Mouse (Mus musculus): ENCODE results near the gene Grk1. TPM values are rescaled to one million over a fixed set of nuclear protein-coding genes. Genes with fewer than 3 reads are reported as not detected.

Grk1 gene
- polyA plus RNA-seq, 1 experiment from 2014 or later: not detected

Other genes starting within 250 kb of the Grk1 start
- gene Lamp1, start 245.9 kb upstream of the Grk1 start, polyA plus RNA-seq (2015; fragmentation: Nextera tagmentation; extraction: Ambion mirVana): 318 and 342 TPM in 2 replicates
- gene Grtp1, start 204.5 kb upstream of the Grk1 start, polyA plus RNA-seq (2015; fragmentation: Nextera tagmentation; extraction: Ambion mirVana): 13.2 and 15.2 TPM in 2 replicates
- gene Adprhl1, start 150.9 kb upstream of the Grk1 start, polyA plus RNA-seq (2015; fragmentation: Nextera tagmentation; extraction: Ambion mirVana): 0.59 and 0.60 TPM in 2 replicates
- 34.4 and 35.4 TPM in 2 replicates for gene Dcun1d2, start 117.0 kb upstream of the Grk1 start, polyA plus RNA-seq (2015; fragmentation: Nextera tagmentation; extraction: Ambion mirVana)
- 50.6 and 57.2 TPM in 2 replicates for gene Tmco3, start 116.9 kb upstream of the Grk1 start, polyA plus RNA-seq (2015; fragmentation: Nextera tagmentation; extraction: Ambion mirVana)
- gene Tfdp1, start 66.3 kb upstream of the Grk1 start, polyA plus RNA-seq (2015; fragmentation: Nextera tagmentation; extraction: Ambion mirVana): 85.8 and 91.6 TPM in 2 replicates
- not detected in 2 replicates for gene Atp4b, start 8.3 kb upstream of the Grk1 start, polyA plus RNA-seq (2015; fragmentation: Nextera tagmentation; extraction: Ambion mirVana)
- 1.8 and 3.1 TPM in 2 replicates for gene Tmem255b, start 30.1 kb downstream of the Grk1 start, polyA plus RNA-seq (2015; fragmentation: Nextera tagmentation; extraction: Ambion mirVana)
- gene Gas6, start 89.4 kb downstream of the Grk1 start, polyA plus RNA-seq (2015; fragmentation: Nextera tagmentation; extraction: Ambion mirVana): 65.1 and 67.4 TPM in 2 replicates
- not detected in 2 replicates for gene 1700029H14Rik, start 157.4 kb downstream of the Grk1 start, polyA plus RNA-seq (2015; fragmentation: Nextera tagmentation; extraction: Ambion mirVana)